Mouse (Mus musculus): Measurements from ENCODE around the gene Ascc1. TPM values are rescaled to one million over a fixed set of nuclear protein-coding genes. Genes with fewer than 3 reads are reported as not detected.

Gene Ascc1
- polyA plus RNA-seq, 1 experiment from 2014 or later: 43.6 TPM

DNA sequence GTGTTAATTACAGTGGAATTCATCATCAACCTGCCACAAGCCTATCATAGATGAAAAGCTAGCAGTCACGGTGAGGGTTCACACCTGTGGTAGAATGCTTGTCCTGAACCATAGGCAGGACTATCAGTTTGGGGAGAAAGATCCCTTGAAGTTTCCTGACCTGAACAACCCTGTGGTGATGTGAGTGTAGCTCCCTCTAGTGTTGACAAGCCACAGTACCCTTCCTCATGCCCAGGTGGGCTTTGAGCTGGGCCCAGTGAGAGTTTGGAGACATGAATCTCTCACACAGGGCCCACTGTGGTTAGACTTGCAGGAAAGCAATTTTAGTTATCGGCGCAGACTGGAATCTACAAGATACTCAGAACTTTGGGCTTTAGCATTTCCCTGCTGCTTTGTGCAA is 63.9 kb downstream of the Ascc1 start:
- Histone ChIP-seq H3K36me3 (ENCODE audit: control insufficient read depth, insufficient read depth, low read length) (no peaks in the 10 kb centered on the region), H3K27me3 (ENCODE audit: control insufficient read depth, insufficient read depth, low read length) (no peaks in the 10 kb centered on the region), H3K9ac (replicated peaks; ENCODE audit: low read depth, low read length) (no peak overlapping the region), H3K9me3 (ENCODE audit: control insufficient read depth, low read length) (no peaks in the 10 kb centered on the region), H3K4me1 (ENCODE audit: control insufficient read depth, insufficient read depth, low read length) (no peaks in the 10 kb centered on the region), H3K4me3 (ENCODE audit: low read depth, low read length) (no peak overlapping the region), H3K4me2 (ENCODE audit: low read depth, low read length) (no peak overlapping the region), H3K27ac (ENCODE audit: low read depth, low read length) (no peak overlapping the region)
- WGBS: 78% methylated on average over 3 of the region's 3 CpGs
- no peak; the same call in 1 of the 2 replicates for ATAC-seq (ENCODE audit: low read depth)

GRCm38 (mm10) chr10:60075159-60075558 is 72.6 kb downstream of the Ascc1 start:
- Histone ChIP-seq H3K4me3 (ENCODE audit: low read depth, low read length) (no peak overlapping the region), H3K27me3 (ENCODE audit: control insufficient read depth, insufficient read depth, low read length) (no peaks in the 10 kb centered on the region), H3K4me2 (ENCODE audit: low read depth, low read length) (no peak overlapping the region), H3K27ac (ENCODE audit: low read depth, low read length) (no peak overlapping the region), H3K4me1 (ENCODE audit: control insufficient read depth, insufficient read depth, low read length) (0 out of 2 replicates have a peak, but pooled peaks cover 2% of the 10 kb centered on the region), H3K9me3 (ENCODE audit: control insufficient read depth, low read length) (no peaks in the 10 kb centered on the region), H3K9ac (replicated peaks; ENCODE audit: low read depth, low read length) (no peak overlapping the region), H3K36me3 (ENCODE audit: control insufficient read depth, insufficient read depth, low read length) (no peaks in the 10 kb centered on the region)
- 91% methylated on average over 1 of the region's 1 CpGs for WGBS
- ATAC-seq (ENCODE audit: low read depth): no peak

GRCm38 (mm10) chr10:60077226-60077625 is 74.6 kb downstream of the Ascc1 start:
- no peak for ATAC-seq (ENCODE audit: low read depth)

DNA sequence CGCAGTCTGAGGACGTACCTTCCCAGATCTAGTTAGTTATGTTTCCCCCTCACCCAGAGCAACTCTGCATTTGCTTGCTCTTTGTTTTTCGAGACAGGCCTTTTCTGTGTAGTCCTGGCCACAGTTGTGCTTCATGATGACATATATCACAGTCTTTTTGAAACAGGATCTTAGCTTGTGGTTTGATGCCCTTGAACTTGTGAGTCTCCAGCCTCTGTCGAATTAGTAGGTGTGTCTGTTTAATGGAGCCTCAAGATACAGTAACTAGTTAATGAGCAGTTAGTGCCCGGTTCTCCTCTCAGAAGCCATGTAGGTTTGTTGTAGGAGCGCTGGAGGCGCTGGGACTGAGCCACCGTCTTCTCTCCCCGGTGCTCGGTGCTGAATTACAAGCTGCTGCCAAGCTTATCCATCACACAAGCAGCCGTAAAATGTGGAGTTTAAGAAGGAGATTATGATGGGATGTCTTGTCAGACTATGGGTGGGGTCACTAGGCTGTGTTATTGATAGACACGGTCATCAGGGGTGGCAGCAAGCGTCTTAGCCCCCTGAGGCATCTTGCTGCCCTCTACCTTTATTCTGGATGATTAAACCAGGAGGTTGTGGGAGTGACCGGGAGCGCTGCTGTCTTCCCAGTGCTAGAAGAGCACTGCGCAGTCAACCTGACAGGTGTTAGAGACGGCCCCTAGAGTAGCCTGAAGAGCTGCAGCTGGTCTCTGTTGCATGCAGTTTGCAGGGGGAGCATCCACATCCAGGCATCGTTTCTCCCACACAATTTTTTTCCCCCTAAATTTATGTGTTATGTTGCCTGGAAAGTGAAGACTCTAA is 75.3 kb downstream of the Ascc1 start:
- Histone ChIP-seq H3K4me1 (ENCODE audit: control insufficient read depth, insufficient read depth, low read length) (0 out of 2 replicates have a peak, but pooled peaks cover 9% of the 10 kb centered on the region), H3K36me3 (ENCODE audit: control insufficient read depth, insufficient read depth, low read length) (no peaks in the 10 kb centered on the region), H3K4me3 (ENCODE audit: low read depth, low read length) (no peak overlapping the region), H3K27me3 (ENCODE audit: control insufficient read depth, insufficient read depth, low read length) (no peaks in the 10 kb centered on the region), H3K9ac (replicated peaks; ENCODE audit: low read depth, low read length) (no peak overlapping the region), H3K27ac (ENCODE audit: low read depth, low read length) (peak overlapping the region; percentile 22; the same call in 1 of the 2 replicates), H3K4me2 (ENCODE audit: low read depth, low read length) (no peak overlapping the region), H3K9me3 (ENCODE audit: control insufficient read depth, low read length) (no peaks in the 10 kb centered on the region)
- no peak for ATAC-seq (ENCODE audit: low read depth)
- whole genome bisulfite sequencing: 70% methylated on average over 18 of the region's 18 CpGs

More at GRCm38 (mm10) chr10:60077226-60077625, 74.6 kb downstream of the Ascc1 start:
- H3K4me1 ChIP-seq (ENCODE audit: control insufficient read depth, insufficient read depth, low read length): 0 out of 2 replicates have a peak, but pooled peaks cover 9% of the 10 kb centered on the region
- WGBS: 92% methylated on average over 7 of the region's 7 CpGs
- H3K27ac ChIP-seq (ENCODE audit: low read depth, low read length): no peak overlapping the region
- H3K36me3 ChIP-seq (ENCODE audit: control insufficient read depth, insufficient read depth, low read length): no peaks in the 10 kb centered on the region
- no peaks in the 10 kb centered on the region for H3K27me3 ChIP-seq (ENCODE audit: control insufficient read depth, insufficient read depth, low read length)
- H3K4me3 ChIP-seq (ENCODE audit: low read depth, low read length): no peak overlapping the region
- H3K9me3 ChIP-seq (ENCODE audit: control insufficient read depth, low read length): no peaks in the 10 kb centered on the region
- H3K4me2 ChIP-seq (ENCODE audit: low read depth, low read length): no peak overlapping the region
- H3K9ac ChIP-seq (replicated peaks; ENCODE audit: low read depth, low read length): no peak overlapping the region

DNA sequence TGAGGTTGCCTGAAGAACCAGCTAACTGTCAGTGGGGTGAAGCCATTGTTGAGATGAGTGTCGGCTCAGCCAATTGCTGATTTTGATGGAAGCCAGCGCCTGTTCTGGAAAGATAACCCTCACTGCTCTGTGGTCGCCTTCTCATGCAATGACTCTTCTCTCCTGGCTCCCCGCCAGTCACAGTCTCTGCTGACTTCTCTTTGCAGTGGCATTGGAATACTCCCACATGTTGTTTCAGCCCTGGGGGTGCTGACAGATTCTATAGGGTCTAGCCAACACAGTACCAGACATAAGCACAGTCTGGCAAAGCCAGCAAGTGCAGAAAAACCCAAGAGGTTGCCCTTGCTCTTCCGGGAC is 75.9 kb downstream of the Ascc1 start:
- no peaks in the 10 kb centered on the region for H3K27me3 ChIP-seq (ENCODE audit: control insufficient read depth, insufficient read depth, low read length)
- H3K4me2 ChIP-seq (ENCODE audit: low read depth, low read length): no peak overlapping the region
- H3K9ac ChIP-seq (replicated peaks; ENCODE audit: low read depth, low read length): no peak overlapping the region
- H3K9me3 ChIP-seq (ENCODE audit: control insufficient read depth, low read length): no peaks in the 10 kb centered on the region
- no peak overlapping the region for H3K27ac ChIP-seq (ENCODE audit: low read depth, low read length)
- H3K4me1 ChIP-seq (ENCODE audit: control insufficient read depth, insufficient read depth, low read length): 0 out of 2 replicates have a peak, but pooled peaks cover 9% of the 10 kb centered on the region
- whole genome bisulfite sequencing: 52% methylated on average over 5 of the region's 5 CpGs
- no peak overlapping the region for H3K4me3 ChIP-seq (ENCODE audit: low read depth, low read length)
- ATAC-seq (ENCODE audit: low read depth): no peak
- no peaks in the 10 kb centered on the region for H3K36me3 ChIP-seq (ENCODE audit: control insufficient read depth, insufficient read depth, low read length)

GRCm38 (mm10) chr10:60080171-60080570 is 77.6 kb downstream of the Ascc1 start:
- Histone ChIP-seq H3K27me3 (ENCODE audit: control insufficient read depth, insufficient read depth, low read length) (no peaks in the 10 kb centered on the region), H3K9ac (replicated peaks; ENCODE audit: low read depth, low read length) (no peak overlapping the region), H3K27ac (ENCODE audit: low read depth, low read length) (no peak overlapping the region), H3K4me2 (ENCODE audit: low read depth, low read length) (no peak overlapping the region), H3K36me3 (ENCODE audit: control insufficient read depth, insufficient read depth, low read length) (no peaks in the 10 kb centered on the region), H3K4me1 (ENCODE audit: control insufficient read depth, insufficient read depth, low read length) (0 out of 2 replicates have a peak, but pooled peaks cover 9% of the 10 kb centered on the region), H3K4me3 (ENCODE audit: low read depth, low read length) (no peak overlapping the region), H3K9me3 (ENCODE audit: control insufficient read depth, low read length) (no peaks in the 10 kb centered on the region)
- WGBS: 69% methylated on average over 3 of the region's 3 CpGs
- no peak for ATAC-seq (ENCODE audit: low read depth)

DNA sequence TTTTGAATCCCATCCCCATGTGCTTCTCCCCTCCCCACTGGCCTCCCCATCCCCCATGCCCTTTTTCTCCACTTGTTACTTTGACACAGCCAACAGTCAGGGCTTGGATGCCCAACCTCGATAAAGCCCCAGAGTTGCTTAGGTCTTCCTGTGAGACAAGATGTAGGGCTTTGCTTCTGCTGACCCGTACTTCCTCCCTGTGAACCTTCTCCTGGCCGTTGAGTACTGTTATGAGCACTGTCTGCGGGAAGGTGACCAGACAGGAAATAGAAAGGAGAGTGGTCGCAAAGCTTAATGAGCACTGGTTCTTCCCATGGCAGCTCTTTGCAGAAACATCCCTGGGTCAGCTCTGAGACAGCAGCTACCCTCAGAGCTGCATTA is 78.0 kb downstream of the Ascc1 start:
- ATAC-seq (ENCODE audit: low read depth): no peak
- Histone ChIP-seq H3K9me3 (ENCODE audit: control insufficient read depth, low read length) (no peaks in the 10 kb centered on the region), H3K4me2 (ENCODE audit: low read depth, low read length) (no peak overlapping the region), H3K36me3 (ENCODE audit: control insufficient read depth, insufficient read depth, low read length) (no peaks in the 10 kb centered on the region), H3K27ac (ENCODE audit: low read depth, low read length) (no peak overlapping the region), H3K27me3 (ENCODE audit: control insufficient read depth, insufficient read depth, low read length) (no peaks in the 10 kb centered on the region), H3K4me3 (ENCODE audit: low read depth, low read length) (no peak overlapping the region), H3K9ac (replicated peaks; ENCODE audit: low read depth, low read length) (no peak overlapping the region), H3K4me1 (ENCODE audit: control insufficient read depth, insufficient read depth, low read length) (0 out of 2 replicates have a peak, but pooled peaks cover 9% of the 10 kb centered on the region)
- 49% methylated on average over 5 of the region's 5 CpGs for WGBS

DNA sequence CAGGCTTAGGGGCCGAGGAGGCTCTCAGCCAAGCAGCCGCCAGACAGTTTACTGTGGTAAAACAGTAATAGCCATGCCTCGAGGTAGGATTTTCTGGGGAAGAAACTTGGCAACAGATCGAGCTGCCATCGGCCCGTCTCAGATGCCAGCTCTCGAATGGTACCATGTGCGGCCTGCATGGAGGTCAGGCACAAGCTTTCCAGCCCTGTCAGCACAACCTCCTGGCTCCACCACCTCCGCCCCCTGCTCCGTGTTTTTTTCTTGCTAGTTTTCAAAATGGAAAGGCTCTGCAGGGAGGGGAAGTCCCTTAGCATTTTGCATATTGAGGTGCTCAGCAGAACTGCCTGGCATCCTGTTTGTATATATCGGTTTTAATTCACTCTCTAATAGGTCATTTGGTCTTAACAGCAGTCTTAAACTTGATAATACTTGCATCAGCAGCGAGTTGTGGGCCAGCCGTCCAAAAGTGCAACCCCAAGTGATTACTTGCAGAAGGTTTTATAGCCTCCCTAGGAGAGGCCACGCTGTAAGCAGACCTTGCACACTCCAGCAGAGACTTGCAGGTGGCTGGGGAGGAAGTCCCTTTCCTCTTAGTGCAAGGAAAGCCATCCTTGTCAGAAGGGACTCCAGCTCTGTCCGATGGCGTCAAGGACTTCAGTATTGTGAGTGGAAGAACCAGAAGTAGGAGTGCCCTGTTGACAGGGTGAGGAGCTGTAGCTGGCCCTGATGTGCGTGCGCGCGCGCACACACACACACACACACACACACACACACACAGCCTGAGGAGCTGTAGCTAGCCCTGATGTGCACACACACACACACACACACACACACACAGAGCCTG is 78.6 kb downstream of the Ascc1 start:
- H3K9me3 ChIP-seq (ENCODE audit: control insufficient read depth, low read length): no peaks in the 10 kb centered on the region
- no peaks in the 10 kb centered on the region for H3K27me3 ChIP-seq (ENCODE audit: control insufficient read depth, insufficient read depth, low read length)
- no peak overlapping the region for H3K4me3 ChIP-seq (ENCODE audit: low read depth, low read length)
- no peaks in the 10 kb centered on the region for H3K36me3 ChIP-seq (ENCODE audit: control insufficient read depth, insufficient read depth, low read length)
- 60% methylated on average over 21 of the region's 21 CpGs for WGBS
- peak overlapping the region; percentile 28; the same call in 1 of the 2 replicates for H3K27ac ChIP-seq (ENCODE audit: low read depth, low read length)
- no peak overlapping the region; the same call in 1 of the 2 replicates for H3K4me2 ChIP-seq (ENCODE audit: low read depth, low read length)
- H3K4me1 ChIP-seq (ENCODE audit: control insufficient read depth, insufficient read depth, low read length): 0 out of 2 replicates have a peak, but pooled peaks cover 9% of the 10 kb centered on the region
- peak; percentile 38; the same call in 1 of the 2 replicates for ATAC-seq (ENCODE audit: low read depth)
- H3K9ac ChIP-seq (replicated peaks; ENCODE audit: low read depth, low read length): 0 out of 2 replicates have a peak overlapping the region, but pooled peaks have one; percentile 11

Data from neural tube, embryonic 14.5 days (tissue).